Mouse (Mus musculus): Measurements from ENCODE around the gene Umodl1. TPM values are rescaled to one million over a fixed set of nuclear protein-coding genes. Genes with fewer than 3 reads are reported as not detected.

Gene Umodl1
- 14.0 and 14.6 TPM in 2 replicates for polyA plus RNA-seq (2012; rRNA removed)

GRCm38 (mm10) chr17:30954340-30954739, at the start of gene Umodl1:
Gene Umodl1 (plus strand): TSS chr17:30954640.

GRCm38 (mm10) chr17:31057151-31057890, 102.9 kb downstream of the Umodl1 start, which contains the start of gene Abcg1:
Gene Abcg1 (plus strand): TSS chr17:31057675.

Other genes with a start within 250 kb of the Umodl1 start
- gene Glp1r, start 52.8 kb upstream of the Umodl1 start, polyA plus RNA-seq (2012; rRNA removed) = 0.06 and 0.29 TPM in 2 replicates
- gene Abcg1, start 103.0 kb downstream of the Umodl1 start, polyA plus RNA-seq (2012; rRNA removed) = 11.1 and 11.5 TPM in 2 replicates
- 2.5 and 2.9 TPM in 2 replicates for gene Tff3, start 175.0 kb downstream of the Umodl1 start, polyA plus RNA-seq (2012; rRNA removed)
- 0.82 TPM in 1 of 2 replicates, not detected in the other for gene Tff2, start 189.6 kb downstream of the Umodl1 start, polyA plus RNA-seq (2012; rRNA removed)
- 0.34 and 3.0 TPM in 2 replicates for gene Tff1, start 210.6 kb downstream of the Umodl1 start, polyA plus RNA-seq (2012; rRNA removed)
- gene Tmprss3, start 244.3 kb downstream of the Umodl1 start, polyA plus RNA-seq (2012; rRNA removed) = 0.06 TPM in 1 of 2 replicates, not detected in the other

Measured in ovary, adult 2 months (tissue).